Mouse (Mus musculus): Measurements from ENCODE around the gene Azin2.

- TF ChIP-seq CTCF (IDR thresholded peaks at IDR 0.05; ENCODE audit: low read depth, low read length) (no peak), POLR2A (IDR thresholded peaks at IDR 0.05; ENCODE audit: insufficient read depth, low read length) (no peak)
Measured at GRCm38 (mm10) chr4:129011604-129012121, 49.4 kb upstream of the Azin2 start.

All from ES-Bruce4 (cell line).